Mouse (Mus musculus): ENCODE results near the gene Edem1.

GRCm38 (mm10) chr6:108880368-108881013, 52.0 kb downstream of the Edem1 start:
- TF ChIP-seq CTCF (IDR thresholded peaks at IDR 0.05; ENCODE audit: borderline replicate concordance, control insufficient read depth, extremely low read depth, insufficient read depth, low read length, poor library complexity) (no peak), POLR2A (IDR thresholded peaks at IDR 0.05; ENCODE audit: control insufficient read depth, extremely low read depth, insufficient read depth, low read length, poor library complexity) (no peak)

Data from thymus, adult 2 months (tissue).